Mouse (Mus musculus): ENCODE data around the gene Kif1c. TPM values are rescaled to one million over a fixed set of nuclear protein-coding genes. Genes with fewer than 3 reads are reported as not detected.
A peak's percentile ranks its signal among the peaks of the same experiment; 100 is the strongest.
"Not testable (repeated sequence)": the region's sequence is repeated elsewhere in the genome, so short reads cannot be mapped to it uniquely, and the experiment has no call there.

Kif1c gene
- polyA plus RNA-seq, 1 experiment from 2014 or later, result 4.6 TPM

DNA sequence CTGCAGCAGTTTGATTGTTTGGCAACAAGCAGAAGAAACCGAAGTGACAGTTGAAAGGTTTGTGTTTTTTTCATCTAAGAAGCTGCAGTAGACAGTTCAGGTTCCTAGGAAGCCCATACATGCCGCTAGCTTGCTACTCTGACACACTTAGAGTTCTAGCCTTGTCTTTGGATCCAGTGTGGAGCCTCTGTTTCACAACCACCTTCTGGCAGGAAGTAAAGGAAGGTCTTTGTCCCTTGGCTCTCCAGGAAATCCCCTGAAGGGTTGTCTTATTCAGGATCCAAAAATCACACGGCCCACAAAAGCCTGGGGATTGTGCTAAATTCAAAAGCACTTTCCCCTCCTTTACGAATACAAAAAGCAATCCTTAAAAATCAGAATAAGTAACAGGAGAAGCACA, 54.1 kb downstream of the Kif1c start:
- Histone ChIP-seq H3K27ac (no peak overlapping the region), H3K9ac (no peak overlapping the region)
- ATAC-seq (ENCODE audit: insufficient read depth, low FRiP score, low read depth), result no peak

DNA sequence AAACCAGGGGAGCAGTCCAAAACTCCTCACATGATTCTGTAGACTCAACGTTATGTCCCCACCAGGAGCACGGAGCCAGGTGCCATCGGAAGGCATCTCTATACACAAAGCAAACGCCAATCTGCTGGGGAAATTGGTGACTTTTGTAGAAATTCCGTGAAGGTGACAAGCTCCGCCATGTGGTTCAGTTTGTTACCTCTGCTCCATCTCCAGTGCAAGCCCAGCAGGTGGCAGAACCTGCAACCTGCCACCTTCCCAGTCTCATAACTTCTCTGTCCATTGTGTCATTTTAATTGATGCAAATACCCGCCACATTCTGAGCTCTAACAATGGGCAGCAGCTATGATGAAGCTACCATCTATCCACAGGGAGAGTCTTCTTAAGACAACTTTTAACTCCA, 54.6 kb downstream of the Kif1c start:
- Histone ChIP-seq H3K4me2 (no peak overlapping the region), H3K27ac (no peak overlapping the region), H3K4me1 (no peaks in the 10 kb centered on the region), H3K9ac (no peak overlapping the region), H3K9me3 (no peaks in the 10 kb centered on the region), H3K4me3 (replicated peaks) (no peak overlapping the region), H3K36me3 (no peaks in the 10 kb centered on the region), H3K27me3 (replicated peaks) (no peaks in the 10 kb centered on the region)
- 53% methylated on average over 7 of the region's 7 CpGs for WGBS
- ATAC-seq (ENCODE audit: insufficient read depth, low FRiP score, low read depth), result no peak

More for the DNA sequence above, 54.1 kb downstream of the Kif1c start:
- no peaks in the 10 kb centered on the region for H3K4me1 ChIP-seq
- H3K4me2 ChIP-seq, result no peak overlapping the region
- WGBS, result 62% methylated on average over 4 of the region's 4 CpGs
- no peaks in the 10 kb centered on the region for H3K27me3 ChIP-seq (replicated peaks)
- no peaks in the 10 kb centered on the region for H3K9me3 ChIP-seq
- H3K36me3 ChIP-seq, result no peaks in the 10 kb centered on the region
- H3K4me3 ChIP-seq (replicated peaks), result no peak overlapping the region

DNA sequence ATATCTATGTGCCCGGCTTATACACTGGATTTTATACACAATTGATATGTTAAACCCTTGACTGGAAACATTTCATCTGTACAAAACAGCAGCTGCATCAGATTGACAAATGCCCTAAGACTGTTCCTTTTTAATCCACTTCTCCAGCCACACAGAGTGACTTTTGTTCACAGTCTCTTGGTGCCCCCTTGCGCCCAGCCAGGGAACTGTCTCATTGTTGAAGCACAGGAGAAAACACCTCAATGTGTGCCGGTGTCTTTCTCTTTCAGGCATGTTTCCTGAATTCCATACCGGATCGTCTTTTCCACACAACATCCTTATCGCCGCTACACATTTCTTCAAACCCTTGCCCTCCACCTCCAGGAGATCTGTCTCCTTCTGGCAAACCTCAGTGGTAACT, 55.3 kb downstream of the Kif1c start:
- H3K4me1 ChIP-seq, result no peaks in the 10 kb centered on the region
- no peaks in the 10 kb centered on the region for H3K9me3 ChIP-seq
- WGBS, result 8% methylated on average over 7 of the region's 7 CpGs
- no peaks in the 10 kb centered on the region for H3K27me3 ChIP-seq (replicated peaks)
- H3K36me3 ChIP-seq, result no peaks in the 10 kb centered on the region
- H3K9ac ChIP-seq, result no peak overlapping the region
- 0 out of 2 replicates have a peak, but pooled peaks have one; percentile 27 for ATAC-seq (ENCODE audit: insufficient read depth, low FRiP score, low read depth)
- no peak overlapping the region for H3K27ac ChIP-seq
- H3K4me2 ChIP-seq, result no peak overlapping the region
- H3K4me3 ChIP-seq (replicated peaks), result no peak overlapping the region

DNA sequence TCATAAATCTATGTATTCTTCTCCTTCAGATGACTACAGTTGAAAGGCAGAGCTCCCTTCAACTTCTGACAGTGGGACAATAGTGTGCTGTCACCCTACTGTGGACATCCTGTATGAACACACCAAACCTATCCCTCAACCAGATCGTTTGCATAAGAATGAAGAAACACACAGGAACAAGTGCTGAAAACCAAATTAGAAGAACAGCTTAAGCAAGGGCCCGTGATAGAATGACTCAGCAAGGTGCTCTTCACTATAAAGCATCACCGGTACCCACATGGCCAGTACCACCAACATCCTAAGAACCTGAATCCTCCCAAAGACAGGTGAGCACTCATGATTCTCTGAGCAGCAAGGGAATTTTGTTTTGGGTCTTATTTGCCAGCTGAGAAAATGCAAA, 60.1 kb downstream of the Kif1c start:
- H3K4me2 ChIP-seq; H3K4me3 ChIP-seq (replicated peaks); H3K27me3 ChIP-seq (replicated peaks); H3K27ac ChIP-seq; H3K9me3 ChIP-seq; H3K9ac ChIP-seq; ATAC-seq (ENCODE audit: insufficient read depth, low FRiP score, low read depth); H3K4me1 ChIP-seq; H3K36me3 ChIP-seq: not testable (repeated sequence)
- whole genome bisulfite sequencing, result 75% methylated on average over 3 of the region's 3 CpGs

DNA sequence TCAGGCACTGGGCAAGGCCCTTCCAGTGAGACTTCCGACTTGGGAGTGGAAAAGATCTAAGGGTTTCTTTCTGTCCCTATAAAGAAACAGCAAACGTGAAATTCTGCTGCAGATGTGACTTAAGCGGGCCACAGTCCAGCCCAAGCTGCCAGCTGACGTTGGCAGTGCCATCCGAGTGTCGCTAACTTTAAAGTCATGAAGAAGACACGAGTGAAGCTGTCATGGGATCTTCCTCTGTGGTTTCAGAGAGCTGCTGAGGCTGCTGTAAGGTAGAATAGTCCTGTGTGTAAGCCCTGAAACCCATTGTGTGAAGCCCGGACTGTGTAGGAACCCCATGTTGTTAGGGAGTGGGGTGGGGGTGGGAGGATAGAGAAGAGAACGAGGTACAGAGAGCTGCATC, 62.3 kb downstream of the Kif1c start:
- WGBS, result 84% methylated on average over 9 of the region's 9 CpGs
- H3K9ac ChIP-seq, result no peak overlapping the region
- no peak overlapping the region for H3K4me3 ChIP-seq (replicated peaks)
- no peaks in the 10 kb centered on the region for H3K27me3 ChIP-seq (replicated peaks)
- H3K27ac ChIP-seq, result no peak overlapping the region
- H3K36me3 ChIP-seq, result no peaks in the 10 kb centered on the region
- H3K4me2 ChIP-seq, result no peak overlapping the region
- no peak for ATAC-seq (ENCODE audit: insufficient read depth, low FRiP score, low read depth)
- H3K4me1 ChIP-seq, result 0 out of 2 replicates have a peak, but pooled peaks cover 5% of the 10 kb centered on the region
- no peaks in the 10 kb centered on the region for H3K9me3 ChIP-seq

DNA sequence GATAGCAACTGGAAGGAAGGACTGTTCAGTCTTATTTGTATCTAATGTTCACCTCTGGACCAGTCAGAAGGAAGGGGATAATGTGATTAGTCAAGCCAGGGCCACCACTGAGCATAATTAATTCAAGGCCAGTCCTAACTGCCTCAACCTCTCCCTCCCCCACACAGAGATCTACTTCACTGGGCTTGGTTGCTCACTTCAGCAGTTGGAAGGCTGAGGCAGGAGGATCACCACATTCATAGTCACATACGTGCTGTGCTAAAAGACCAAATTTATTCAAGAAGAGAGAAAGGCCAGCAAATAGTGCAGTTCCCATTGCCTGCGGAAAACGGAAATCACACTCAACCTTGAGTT, 63.2 kb downstream of the Kif1c start:
- no peak for ATAC-seq (ENCODE audit: insufficient read depth, low FRiP score, low read depth)
- peak overlapping the region; percentile 84 for H3K4me2 ChIP-seq
- peak overlapping the region; percentile 71 for H3K4me3 ChIP-seq (replicated peaks)
- no peaks in the 10 kb centered on the region for H3K36me3 ChIP-seq
- whole genome bisulfite sequencing, result 26% methylated on average over 3 of the region's 3 CpGs
- peak overlapping the region; percentile 86; the same call in 1 of the 2 replicates for H3K27ac ChIP-seq
- H3K4me1 ChIP-seq, result 0 out of 2 replicates have a peak, but pooled peaks cover 5% of the 10 kb centered on the region
- H3K9me3 ChIP-seq, result no peaks in the 10 kb centered on the region
- H3K9ac ChIP-seq, result peak overlapping the region; percentile 85
- H3K27me3 ChIP-seq (replicated peaks), result no peaks in the 10 kb centered on the region

DNA sequence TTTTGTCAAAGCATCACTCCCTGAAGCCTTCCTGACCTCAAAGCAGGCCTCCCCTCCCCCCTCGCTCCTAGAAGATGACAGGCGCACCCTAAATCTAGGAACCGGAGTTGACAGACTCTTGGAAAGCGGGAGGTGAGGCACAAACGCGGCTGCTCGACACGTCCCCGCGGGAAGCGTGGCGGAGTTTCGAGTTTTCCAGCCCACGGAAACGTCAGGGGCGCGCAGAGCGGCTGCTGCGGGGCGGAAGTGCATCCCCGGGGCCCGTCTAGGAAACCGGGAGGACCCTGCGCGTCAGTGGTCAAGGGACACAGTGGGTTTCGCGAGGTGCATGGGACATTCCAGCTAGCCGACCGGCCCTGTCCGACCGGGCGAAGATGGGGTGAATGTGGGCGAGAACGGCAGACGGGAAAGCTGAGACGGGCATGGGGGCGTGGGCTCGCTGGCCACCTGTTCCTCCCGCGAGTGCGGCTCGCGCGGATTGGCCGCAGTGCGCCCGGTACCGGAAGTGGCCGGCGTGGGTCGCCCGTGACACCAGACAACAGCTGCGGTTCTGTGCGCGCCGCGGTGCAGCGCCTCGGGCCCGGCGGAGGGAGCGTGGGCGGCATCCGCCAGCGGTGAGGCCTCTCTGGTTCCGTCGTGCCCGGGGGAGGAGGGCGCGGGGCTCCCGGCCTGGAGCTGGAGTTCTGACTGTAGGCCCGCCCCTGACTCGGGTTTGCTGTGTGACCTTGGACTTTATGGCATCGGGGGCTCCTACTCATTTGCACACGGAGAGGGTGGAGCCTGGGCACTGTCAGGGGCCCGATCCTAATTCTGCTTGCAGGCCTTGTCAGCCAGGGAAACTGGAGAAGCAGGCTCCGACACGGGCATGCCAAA, 63.8 kb downstream of the Kif1c start, which contains the start of gene Zfp3:
Gene Zfp3, plus strand, starts transcription at position 274 of the 873 bp plus-strand sequence.
- 0 out of 2 replicates have a peak, but pooled peaks cover 5% of the 10 kb centered on the region for H3K4me1 ChIP-seq
- H3K4me3 ChIP-seq (replicated peaks), result peak within 1 kb of the TSS; percentile 71
- H3K9ac ChIP-seq, result peak within 1 kb of the TSS; percentile 85
- ATAC-seq (ENCODE audit: insufficient read depth, low FRiP score, low read depth), result peak; percentile 83
- WGBS, result under 1% methylated on average over 56 of the region's 78 CpGs
- no peaks in the 10 kb centered on the region for H3K36me3 ChIP-seq
- H3K9me3 ChIP-seq, result no peaks in the 10 kb centered on the region
- no peaks in the 10 kb centered on the region for H3K27me3 ChIP-seq (replicated peaks)
- peak within 1 kb of the TSS; percentile 86 for H3K27ac ChIP-seq
- H3K4me2 ChIP-seq, result peak within 1 kb of the TSS; percentile 84

DNA sequence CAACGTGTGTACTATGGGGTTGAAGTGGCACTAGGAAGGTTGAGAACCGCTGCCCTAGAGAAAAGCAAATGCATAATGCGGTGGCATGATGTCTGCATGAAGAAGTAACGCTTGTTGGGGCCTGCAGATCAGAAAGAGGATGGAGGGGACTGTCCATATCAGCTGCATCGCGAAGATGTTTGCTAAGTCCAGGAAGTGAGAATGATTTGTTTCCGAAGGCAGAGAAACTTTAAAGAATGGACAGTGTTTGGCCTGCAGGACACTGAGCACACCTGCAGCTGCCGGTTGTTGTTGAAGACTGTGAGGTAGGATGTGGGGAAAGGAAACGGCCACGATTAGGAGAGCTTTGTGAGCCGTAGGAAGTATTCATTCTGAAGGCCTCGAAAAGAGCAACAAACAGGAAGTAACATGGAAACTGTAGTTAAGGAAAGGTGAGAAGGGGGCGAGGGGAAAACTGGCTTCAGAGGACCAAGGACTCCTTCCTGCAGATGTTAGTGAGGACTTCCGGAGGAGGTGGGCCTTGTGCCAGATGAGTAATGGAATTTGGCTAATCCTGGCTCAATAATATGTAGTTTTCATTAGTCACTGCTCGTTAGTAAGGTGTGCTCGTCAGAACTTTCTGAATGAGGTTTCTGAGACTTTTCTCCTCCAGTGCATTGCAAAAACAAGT, 65.6 kb downstream of the Kif1c start:
- WGBS, result 72% methylated on average over 16 of the region's 16 CpGs
- Histone ChIP-seq H3K4me1 (0 out of 2 replicates have a peak, but pooled peaks cover 5% of the 10 kb centered on the region), H3K27ac (0 out of 2 replicates have a peak overlapping the region, but pooled peaks have one; percentile 26), H3K36me3 (no peaks in the 10 kb centered on the region), H3K9me3 (no peaks in the 10 kb centered on the region), H3K4me3 (replicated peaks) (no peak overlapping the region), H3K4me2 (no peak overlapping the region), H3K27me3 (replicated peaks) (no peaks in the 10 kb centered on the region), H3K9ac (no peak overlapping the region)
- ATAC-seq (ENCODE audit: insufficient read depth, low FRiP score, low read depth), result no peak

DNA sequence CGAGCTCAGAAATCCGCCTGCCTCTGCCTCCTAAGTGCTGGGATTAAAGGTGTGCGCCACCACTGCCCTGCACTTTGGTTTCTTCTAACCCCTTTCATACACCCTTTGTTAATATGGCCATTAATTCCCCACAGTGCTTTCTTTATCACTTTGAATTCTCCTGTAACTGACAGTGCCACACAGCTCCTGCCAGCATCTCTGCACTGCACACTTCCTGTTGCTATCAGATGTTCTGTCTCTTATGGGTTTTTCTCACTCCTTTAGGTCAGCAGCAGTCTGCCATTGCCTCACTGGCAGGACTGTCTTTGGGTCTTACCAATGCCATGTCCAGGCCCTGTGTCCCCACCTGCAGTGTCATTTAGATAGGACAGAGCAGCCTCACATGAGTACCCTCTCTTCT, 70.5 kb downstream of the Kif1c start:
- Histone ChIP-seq H3K27me3 (replicated peaks) (no peaks in the 10 kb centered on the region), H3K4me1 (0 out of 2 replicates have a peak, but pooled peaks cover 4% of the 10 kb centered on the region), H3K4me2 (no peak overlapping the region), H3K9ac (no peak overlapping the region), H3K9me3 (no peaks in the 10 kb centered on the region), H3K4me3 (replicated peaks) (no peak overlapping the region), H3K27ac (no peak overlapping the region), H3K36me3 (0 out of 2 replicates have a peak, but pooled peaks cover 4% of the 10 kb centered on the region)
- 89% methylated on average over 3 of the region's 3 CpGs for WGBS
- ATAC-seq (ENCODE audit: insufficient read depth, low FRiP score, low read depth), result no peak

DNA sequence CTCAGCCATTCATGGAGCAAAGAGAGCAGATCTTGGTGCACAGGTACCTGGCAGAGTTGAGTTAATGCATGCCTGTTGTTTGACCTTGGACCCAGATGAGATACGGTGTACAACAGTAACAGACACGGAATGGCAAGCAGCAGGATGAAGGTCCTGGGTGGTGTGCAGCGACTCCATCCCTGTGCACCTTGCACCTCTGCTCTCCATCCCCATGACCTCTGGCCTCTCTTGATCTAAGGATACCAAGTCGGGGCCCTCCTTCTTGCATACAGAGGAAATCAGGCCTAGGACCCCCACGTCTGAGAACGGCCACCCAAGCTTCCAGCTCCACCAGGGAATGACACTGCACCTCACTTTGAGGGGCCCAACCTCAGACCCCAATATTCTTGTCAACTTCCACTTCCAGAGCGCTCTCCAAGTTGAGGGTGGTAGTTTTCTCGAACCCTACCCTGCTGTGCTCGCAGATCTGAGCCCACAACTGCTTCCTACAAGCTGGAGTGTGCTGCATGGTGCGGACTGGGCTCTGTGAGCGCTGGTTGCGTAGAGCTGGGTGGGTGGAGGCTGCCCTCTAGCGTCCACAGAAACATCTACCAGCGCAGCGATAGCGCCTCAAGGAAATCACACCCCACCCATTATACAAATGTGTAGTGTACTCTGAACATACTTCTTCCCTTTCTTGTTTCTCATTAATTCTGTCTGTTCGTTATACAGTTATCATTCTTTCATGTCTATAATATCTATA, 76.7 kb downstream of the Kif1c start:
- H3K9me3 ChIP-seq, result no peaks in the 10 kb centered on the region
- H3K27me3 ChIP-seq (replicated peaks), result no peaks in the 10 kb centered on the region
- 25% methylated on average over 17 of the region's 17 CpGs for WGBS
- no peak overlapping the region for H3K4me2 ChIP-seq
- no peak overlapping the region for H3K27ac ChIP-seq
- H3K36me3 ChIP-seq, result 0 out of 2 replicates have a peak, but pooled peaks cover 4% of the 10 kb centered on the region
- no peak overlapping the region for H3K9ac ChIP-seq
- H3K4me1 ChIP-seq, result no peaks in the 10 kb centered on the region; the same call in 1 of the 2 replicates
- H3K4me3 ChIP-seq (replicated peaks), result no peak overlapping the region
- ATAC-seq (ENCODE audit: insufficient read depth, low FRiP score, low read depth), result peak; percentile 73; the same call in 1 of the 2 replicates

DNA sequence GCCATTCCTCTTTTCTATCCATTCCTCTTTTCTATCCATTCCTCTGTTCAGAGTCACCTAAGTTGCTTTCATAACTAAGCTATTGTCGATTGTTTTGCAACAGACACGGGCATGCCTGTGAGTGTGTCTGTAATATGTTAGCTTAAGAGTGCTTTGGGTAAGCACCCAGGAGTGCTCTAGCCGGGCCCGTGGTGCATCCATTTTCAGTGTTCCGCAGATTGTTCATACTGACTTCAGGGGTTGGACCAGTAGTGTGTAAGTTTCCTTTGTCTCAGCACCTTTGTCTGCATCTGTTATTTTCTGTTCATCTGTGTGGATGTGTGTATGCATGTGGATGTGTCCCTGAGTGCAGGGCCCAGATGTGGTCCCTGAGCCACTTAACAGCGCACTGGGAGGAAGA, 77.3 kb downstream of the Kif1c start:
- 64% methylated on average over 6 of the region's 6 CpGs for WGBS
- Histone ChIP-seq H3K4me1 (no peaks in the 10 kb centered on the region; the same call in 1 of the 2 replicates), H3K9ac (no peak overlapping the region), H3K4me2 (no peak overlapping the region), H3K9me3 (no peaks in the 10 kb centered on the region), H3K36me3 (0 out of 2 replicates have a peak, but pooled peaks cover 1% of the 10 kb centered on the region), H3K4me3 (replicated peaks) (no peak overlapping the region), H3K27me3 (replicated peaks) (no peaks in the 10 kb centered on the region), H3K27ac (no peak overlapping the region)
- no peak for ATAC-seq (ENCODE audit: insufficient read depth, low FRiP score, low read depth)
